Mouse (Mus musculus) forebrain, embryonic 14.5 days (tissue): ENCODE measurements around the gene Nkain1. TPM values are rescaled to one million over a fixed set of nuclear protein-coding genes. Genes with fewer than 3 reads are reported as not detected.

Source experiments
- ATAC-seq: fragments of 200-750 bp; cut with Nextera tagmentation; 2 replicates; pipeline ENCODE4 v1.8.0; 2017; ENCODE audit warnings: mild to moderate bottlenecking, moderate library complexity
- DNase-seq: peaks from one replicate; pipeline ENCODE4 v3.0.0-alpha.2; 2015; ENCODE audit warnings: low spot score
- H3K27ac ChIP-seq: fragments of 300-500 bp; sonication (generic); 2 replicates; pipeline ENCODE4 v1.5.1; 2014; ENCODE audit warnings: low read depth, mild to moderate bottlenecking, control low read depth, low read length, moderate library complexity
- H3K27me3 ChIP-seq: fragments of 300-500 bp; sonication (generic); replicated peaks from 2 replicates; pipeline ENCODE4 v1.6.1; 2014; ENCODE audit warnings: low read length, control low read depth, mixed read lengths; ENCODE audit not compliant: control insufficient read depth, insufficient read depth
- H3K36me3 ChIP-seq: fragments of 300-500 bp; sonication (generic); 2 replicates; pipeline ENCODE4 v1.6.1; 2014; ENCODE audit warnings: low read length, control low read depth; ENCODE audit not compliant: control insufficient read depth, insufficient read depth
- H3K4me1 ChIP-seq: fragments of 300-500 bp; sonication (generic); 2 replicates; pipeline ENCODE4 v1.6.1; 2014; ENCODE audit warnings: antibody characterized with exemption, low read length, control low read depth; ENCODE audit not compliant: control insufficient read depth, insufficient read depth
- H3K4me2 ChIP-seq: fragments of 300-500 bp; sonication (generic); 2 replicates; pipeline ENCODE4 v1.6.1; 2014; ENCODE audit warnings: mild to moderate bottlenecking, control low read depth, low read length
- H3K4me3 ChIP-seq: fragments of 300-500 bp; sonication (generic); 2 replicates; pipeline ENCODE4 v1.5.1; 2014; ENCODE audit warnings: low read depth, low read length, control low read depth
- H3K9ac ChIP-seq: fragments of 300-500 bp; sonication (generic); 2 replicates; pipeline ENCODE4 v1.6.1; 2014; ENCODE audit warnings: mild to moderate bottlenecking, low read length, control low read depth, moderate library complexity
- H3K9me3 ChIP-seq: fragments of 300-500 bp; sonication (generic); replicated peaks from 2 replicates; pipeline ENCODE4 v1.6.1; 2016; ENCODE audit warnings: low read length, control low read depth, mixed read lengths; ENCODE audit not compliant: control insufficient read depth
- WGBS: fragments of 180-500 bp; shearing (Covaris S2); extraction: QIAGEN DNeasy Blood & Tissue Kit; methylation state at CpG from one replicate; pipeline ENCODE4 v1.1.7; 2014; 5-methylcytosine and 5-hydroxymethylcytosine counted together
- polyA plus RNA-seq: library from polyadenylated mRNA; unstranded; fragments of >200 nt; fragmentation: Nextera tagmentation; extraction: Ambion mirVana; gene quantifications from 2 replicates; pipeline ENCODE4 v1.2.1, GENCODE M21; 2014

Gene Nkain1
- 12.6 and 15.8 TPM in 2 replicates for polyA plus RNA-seq

DNA sequence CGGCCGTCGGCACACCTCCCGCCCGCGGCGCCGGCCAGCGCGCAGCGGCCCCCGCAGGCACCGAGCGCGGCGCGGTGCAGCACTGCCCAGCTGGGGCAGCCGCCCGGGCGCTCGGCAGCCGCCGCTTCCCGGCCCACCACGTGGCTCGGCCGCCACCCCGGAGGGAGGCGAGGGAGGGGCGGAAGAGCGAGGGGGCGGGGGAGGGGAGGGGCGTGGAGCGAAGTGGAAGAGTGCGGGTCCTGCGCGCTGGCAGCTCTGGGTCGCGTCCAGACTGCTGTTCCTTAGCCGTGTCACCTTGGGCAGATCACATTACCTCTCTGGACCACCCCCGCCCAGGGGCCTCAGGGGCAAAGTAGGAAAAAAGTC, at the start of gene Nkain1:
TSS of gene Nkain1 (minus strand) at position 126 of the 366 bp plus-strand sequence.
- Histone ChIP-seq H3K27ac (peak within 1 kb of the TSS; percentile 86), H3K27me3 (no peaks in the 10 kb centered on the region), H3K4me3 (peak within 1 kb of the TSS; percentile 84), H3K4me2 (peak within 1 kb of the TSS; percentile 78), H3K4me1 (peaks cover 25% of the 10 kb centered on the region), H3K9me3 (no peaks in the 10 kb centered on the region), H3K36me3 (no peaks in the 10 kb centered on the region), H3K9ac (peak within 1 kb of the TSS; percentile 98)
- peak; percentile 79 for DNase-seq
- 0% methylated on average over 27 of the region's 41 CpGs for WGBS
- peak; percentile 86 for ATAC-seq

DNA sequence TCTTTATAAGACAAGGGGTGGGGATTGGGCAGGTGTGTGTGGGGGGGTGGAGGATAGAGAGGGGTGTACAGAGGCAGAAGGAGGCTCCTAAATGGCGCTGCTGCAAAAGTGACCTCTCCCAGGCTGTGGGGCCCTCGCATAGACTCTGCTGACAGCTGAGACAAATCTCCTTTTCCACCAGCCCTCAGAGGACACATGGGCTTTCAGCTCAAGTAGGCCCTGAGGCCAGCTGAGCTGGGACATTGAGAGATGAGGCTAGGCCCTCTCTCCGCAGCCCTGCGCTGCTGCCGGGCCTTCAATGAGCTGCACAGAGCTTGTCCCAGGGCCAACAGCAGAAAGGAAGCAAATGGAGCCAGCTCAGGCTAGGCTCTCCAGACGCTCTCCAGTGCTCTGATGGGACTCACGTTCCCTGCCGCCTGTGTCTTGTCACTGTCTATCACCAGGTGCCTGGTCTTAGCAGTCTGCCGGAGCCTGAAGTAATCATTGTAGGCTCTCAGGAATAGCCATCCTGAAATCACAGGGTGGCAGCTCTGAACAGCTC, 4.8 kb upstream of the Nkain1 start:
- Histone ChIP-seq H3K9me3 (no peaks in the 10 kb centered on the region), H3K4me1 (no peaks in the 10 kb centered on the region), H3K36me3 (no peaks in the 10 kb centered on the region), H3K9ac (no peak overlapping the region), H3K4me3 (no peak overlapping the region), H3K27ac (no peak overlapping the region), H3K27me3 (no peaks in the 10 kb centered on the region), H3K4me2 (no peak overlapping the region)
- WGBS: 82% methylated on average over 9 of the region's 9 CpGs
- ATAC-seq: no peak
- no peak for DNase-seq

GRCm38 (mm10) chr4:130577081-130577480, 3.1 kb upstream of the Nkain1 start:
- WGBS: 60% methylated on average over 6 of the region's 6 CpGs
- Histone ChIP-seq H3K4me1 (peaks cover 4% of the 10 kb centered on the region), H3K4me3 (no peak overlapping the region), H3K36me3 (no peaks in the 10 kb centered on the region), H3K9ac (no peak overlapping the region), H3K27me3 (no peaks in the 10 kb centered on the region), H3K9me3 (no peaks in the 10 kb centered on the region), H3K4me2 (no peak overlapping the region), H3K27ac (no peak overlapping the region)
- ATAC-seq (no peak), DNase-seq (no peak)

- Histone ChIP-seq H3K9me3 (no peaks in the 10 kb centered on the region), H3K27ac (no peak overlapping the region), H3K27me3 (no peaks in the 10 kb centered on the region), H3K36me3 (no peaks in the 10 kb centered on the region), H3K4me3 (no peak overlapping the region), H3K9ac (no peak overlapping the region), H3K4me2 (no peak overlapping the region), H3K4me1 (peaks cover 11% of the 10 kb centered on the region)
- 64% methylated on average over 13 of the region's 13 CpGs for WGBS
- ATAC-seq (no peak), DNase-seq (no peak)
These were observed 2.4 kb upstream of the Nkain1 start for GRCm38 (mm10) chr4:130576247-130576931.

DNA sequence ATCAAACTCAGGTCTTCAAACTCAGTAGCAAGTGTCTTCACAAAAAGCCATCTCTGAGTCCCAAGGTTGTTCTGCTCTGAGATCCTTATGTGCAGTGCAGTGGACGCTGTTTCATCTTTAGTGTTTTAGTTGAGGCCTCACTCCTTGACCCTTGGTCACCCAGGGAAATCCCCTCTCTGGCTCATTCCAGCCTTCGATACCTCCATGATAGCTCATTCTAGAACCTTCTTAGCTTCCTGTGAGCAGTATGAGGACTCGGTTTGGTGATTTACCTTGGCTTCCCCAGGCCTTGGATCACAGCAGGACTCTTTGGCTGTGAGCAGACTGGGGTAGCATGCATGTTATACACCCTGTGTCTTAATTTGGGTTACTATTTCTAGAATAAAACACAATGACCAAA, 1.6 kb upstream of the Nkain1 start:
- H3K9me3 ChIP-seq: no peaks in the 10 kb centered on the region
- no peak overlapping the region for H3K4me2 ChIP-seq
- 80% methylated on average over 3 of the region's 3 CpGs for WGBS
- DNase-seq (no peak), ATAC-seq (no peak)
- H3K27ac ChIP-seq: no peak overlapping the region
- no peaks in the 10 kb centered on the region for H3K36me3 ChIP-seq
- no peak overlapping the region for H3K4me3 ChIP-seq
- H3K4me1 ChIP-seq: peaks cover 19% of the 10 kb centered on the region
- no peaks in the 10 kb centered on the region for H3K27me3 ChIP-seq
- H3K9ac ChIP-seq: no peak overlapping the region

DNA sequence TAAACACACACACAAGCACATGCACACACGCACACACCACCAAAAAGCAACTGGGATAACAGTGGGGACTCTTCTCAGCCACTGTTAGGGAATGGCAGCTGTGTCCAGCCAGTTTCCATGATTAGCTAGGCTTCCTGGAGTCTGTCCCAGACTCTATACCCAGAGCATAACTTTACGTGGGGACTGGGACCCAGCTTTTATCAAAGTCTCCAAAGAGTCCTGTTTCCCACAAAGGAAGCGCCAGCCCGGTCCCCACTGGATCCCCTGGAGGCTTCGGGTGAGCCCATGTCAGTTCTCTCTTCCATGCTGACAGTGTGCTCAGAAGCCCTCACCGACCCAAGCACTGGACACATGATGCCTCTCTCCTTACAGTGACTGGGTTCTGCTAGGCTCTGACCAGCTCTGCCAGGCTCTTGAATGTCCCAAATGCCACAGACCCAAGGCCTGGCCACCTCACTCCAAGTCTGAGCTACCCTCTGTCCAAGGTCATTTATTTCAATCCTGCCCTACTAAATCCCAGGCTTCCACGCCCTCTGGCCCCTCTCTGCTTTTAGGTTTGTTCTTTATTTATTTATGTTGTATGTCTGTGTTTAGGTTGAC, 988 bp upstream of the Nkain1 start:
- Histone ChIP-seq H3K36me3 (no peaks in the 10 kb centered on the region), H3K27ac (no peak overlapping the region), H3K4me3 (no peak overlapping the region), H3K4me1 (peaks cover 24% of the 10 kb centered on the region), H3K27me3 (no peaks in the 10 kb centered on the region), H3K4me2 (no peak overlapping the region), H3K9me3 (no peaks in the 10 kb centered on the region), H3K9ac (no peak overlapping the region)
- DNase-seq (no peak), ATAC-seq (no peak)
- 81% methylated on average over 7 of the region's 7 CpGs for WGBS

DNA sequence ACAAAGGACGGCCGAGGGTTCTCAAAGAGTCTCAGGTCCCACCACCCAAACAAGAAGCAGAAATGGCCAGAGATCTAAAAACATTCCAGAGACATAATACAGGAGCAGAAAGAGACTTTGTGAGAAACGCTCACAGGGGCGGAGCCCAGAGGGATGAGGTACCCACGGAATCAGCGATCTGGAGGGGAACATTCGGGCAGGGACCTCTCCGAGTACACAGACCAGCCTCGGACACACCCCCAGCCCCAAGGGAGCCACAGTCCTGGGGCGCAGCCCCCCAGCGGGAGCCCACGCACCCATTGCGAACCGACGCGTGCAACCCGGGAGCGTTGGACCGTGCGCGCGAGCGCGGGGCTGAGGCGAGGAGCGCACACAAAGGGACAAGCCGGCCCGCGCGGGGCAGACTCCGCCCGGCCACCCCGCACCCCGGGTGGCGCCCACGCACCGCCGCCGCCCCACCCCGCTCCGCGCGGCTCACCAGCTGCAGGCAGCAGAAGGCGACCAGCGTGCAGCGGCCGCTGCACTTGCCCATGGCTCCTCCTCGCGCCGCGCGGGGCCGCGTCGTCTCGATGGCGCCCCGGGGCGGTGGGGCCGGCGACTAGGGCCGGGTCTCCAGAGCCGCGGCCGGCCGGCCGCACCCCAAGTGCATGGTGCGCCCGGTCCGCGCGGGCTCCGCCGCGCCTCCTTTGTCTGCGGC, 474 bp downstream of the Nkain1 start:
- WGBS: under 1% methylated on average over 54 of the region's 76 CpGs

DNA sequence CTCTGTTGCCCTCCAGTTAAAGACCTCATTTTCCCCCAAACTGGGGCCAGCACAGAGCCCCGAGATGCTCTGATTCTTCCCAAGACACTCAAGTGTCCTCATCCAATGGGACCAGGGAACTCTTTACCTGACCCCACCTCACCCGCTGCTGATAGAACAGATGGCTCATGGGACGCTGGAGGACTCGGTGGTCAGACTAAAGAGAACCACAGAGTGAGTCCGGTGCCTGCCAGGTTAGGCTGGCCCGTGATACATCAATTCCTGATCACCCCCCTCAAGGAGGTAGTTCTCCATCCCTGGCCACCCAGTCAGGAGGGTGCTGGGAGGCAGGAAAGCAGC, 992 bp downstream of the Nkain1 start:
- Histone ChIP-seq H3K4me1 (peaks cover 33% of the 10 kb centered on the region), H3K27me3 (no peaks in the 10 kb centered on the region), H3K4me3 (peak overlapping the region; percentile 84), H3K36me3 (no peaks in the 10 kb centered on the region), H3K9me3 (no peaks in the 10 kb centered on the region), H3K9ac (peak overlapping the region; percentile 98), H3K27ac (peak overlapping the region; percentile 86), H3K4me2 (peak overlapping the region; percentile 78)
- peak; percentile 24 for DNase-seq
- WGBS: under 1% methylated on average over 6 of the region's 6 CpGs
- peak; percentile 6; the same call in 1 of the 2 replicates for ATAC-seq

More for the DNA sequence above, 474 bp downstream of the Nkain1 start:
- H3K27me3 ChIP-seq: no peaks in the 10 kb centered on the region
- H3K9ac ChIP-seq: peak overlapping the region; percentile 98
- H3K36me3 ChIP-seq: no peaks in the 10 kb centered on the region
- H3K27ac ChIP-seq: peak overlapping the region; percentile 86
- peak; percentile 55 for DNase-seq
- H3K4me1 ChIP-seq: peaks cover 28% of the 10 kb centered on the region
- H3K4me3 ChIP-seq: peak overlapping the region; percentile 84
- no peaks in the 10 kb centered on the region for H3K9me3 ChIP-seq
- peak; percentile 67 for ATAC-seq
- peak overlapping the region; percentile 78 for H3K4me2 ChIP-seq
